Mouse (Mus musculus): ENCODE data around the gene Alg5. TPM values are rescaled to one million over a fixed set of nuclear protein-coding genes. Genes with fewer than 3 reads are reported as not detected.
A peak's percentile ranks its signal among the peaks of the same experiment; 100 is the strongest.
"Not testable (repeated sequence)": the region's sequence is repeated elsewhere in the genome, so short reads cannot be mapped to it uniquely, and the experiment has no call there.

Gene Alg5
- 48.3 and 55.5 TPM in 2 replicates for polyA plus RNA-seq (2014; fragmentation: Nextera tagmentation; extraction: Ambion mirVana)

- peak within 1 kb of the TSS; percentile 84 for H3K4me3 ChIP-seq (replicated peaks; ENCODE audit: low read depth, low read length)
- H3K4me1 ChIP-seq (ENCODE audit: control insufficient read depth, insufficient read depth, low read length) = peaks cover 6% of the 10 kb centered on the region; the same call in 1 of the 2 replicates
- peak within 1 kb of the TSS; percentile 97 for H3K9ac ChIP-seq (replicated peaks; ENCODE audit: low read length)
- under 1% methylated on average over 65 of the region's 65 CpGs for WGBS
- H3K27ac ChIP-seq (replicated peaks; ENCODE audit: low read depth, low read length) = peak within 1 kb of the TSS; percentile 99
- H3K36me3 ChIP-seq (ENCODE audit: control insufficient read depth, insufficient read depth, low read length) = peaks cover 32% of the 10 kb centered on the region
- DNase-seq = peak; percentile 92
- ATAC-seq (ENCODE audit: low FRiP score, low TSS enrichment) = peak; percentile 93
- H3K4me2 ChIP-seq (ENCODE audit: low read length) = peak within 1 kb of the TSS; percentile 89
- no peaks in the 10 kb centered on the region for H3K9me3 ChIP-seq (ENCODE audit: control insufficient read depth, low read length)
- H3K27me3 ChIP-seq (ENCODE audit: control insufficient read depth, insufficient read depth, low read length) = no peaks in the 10 kb centered on the region
Measured at GRCm38 (mm10) chr3:54735247-54736046, at the start of gene Alg5, which contains the start of gene Exosc8. TSS of gene Alg5 (plus strand) at chr3:54735539. TSS of gene Exosc8 (minus strand) at chr3:54735393.

- Histone ChIP-seq H3K4me3 (replicated peaks; ENCODE audit: low read depth, low read length) (no peak overlapping the region), H3K36me3 (ENCODE audit: control insufficient read depth, insufficient read depth, low read length) (no peaks in the 10 kb centered on the region), H3K27ac (replicated peaks; ENCODE audit: low read depth, low read length) (no peak overlapping the region), H3K4me1 (ENCODE audit: control insufficient read depth, insufficient read depth, low read length) (0 out of 2 replicates have a peak, but pooled peaks cover 2% of the 10 kb centered on the region), H3K9ac (replicated peaks; ENCODE audit: low read length) (no peak overlapping the region), H3K9me3 (ENCODE audit: control insufficient read depth, low read length) (no peaks in the 10 kb centered on the region), H3K4me2 (ENCODE audit: low read length) (no peak overlapping the region), H3K27me3 (ENCODE audit: control insufficient read depth, insufficient read depth, low read length) (no peaks in the 10 kb centered on the region)
- DNase-seq (no peak), ATAC-seq (ENCODE audit: low FRiP score, low TSS enrichment) (no peak)
- 77% methylated on average over 2 of the region's 2 CpGs for WGBS
Measured at GRCm38 (mm10) chr3:54687245-54687644, 48.1 kb upstream of the Alg5 start.

DNA sequence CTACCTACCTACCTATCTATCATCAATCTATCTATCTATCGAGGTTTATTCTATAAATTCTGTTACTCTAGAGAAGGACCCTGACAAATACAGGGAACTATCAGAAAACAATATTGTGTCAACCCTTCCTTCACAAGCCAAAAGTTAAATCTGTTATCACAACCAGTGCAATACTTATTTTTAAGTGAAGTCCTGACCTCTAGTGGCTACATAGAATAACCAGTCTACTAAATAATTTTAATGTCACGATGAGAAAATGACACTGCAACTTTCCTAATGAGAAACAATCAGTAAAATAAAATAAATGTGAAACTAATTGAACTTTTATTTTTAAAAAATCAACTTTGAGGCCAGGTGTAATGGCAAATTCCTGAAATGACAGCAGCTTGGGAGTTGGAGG lies 46.2 kb upstream of the Alg5 start:
- no peak overlapping the region for H3K4me3 ChIP-seq (replicated peaks; ENCODE audit: low read depth, low read length)
- DNase-seq (peak; percentile 73), ATAC-seq (ENCODE audit: low FRiP score, low TSS enrichment) (no peak)
- H3K4me1 ChIP-seq (ENCODE audit: control insufficient read depth, insufficient read depth, low read length) = 0 out of 2 replicates have a peak, but pooled peaks cover 2% of the 10 kb centered on the region
- no peaks in the 10 kb centered on the region for H3K27me3 ChIP-seq (ENCODE audit: control insufficient read depth, insufficient read depth, low read length)
- no peaks in the 10 kb centered on the region for H3K9me3 ChIP-seq (ENCODE audit: control insufficient read depth, low read length)
- no peak overlapping the region for H3K4me2 ChIP-seq (ENCODE audit: low read length)
- H3K27ac ChIP-seq (replicated peaks; ENCODE audit: low read depth, low read length) = no peak overlapping the region
- 53% methylated on average over 2 of the region's 2 CpGs for WGBS
- no peaks in the 10 kb centered on the region for H3K36me3 ChIP-seq (ENCODE audit: control insufficient read depth, insufficient read depth, low read length)
- no peak overlapping the region for H3K9ac ChIP-seq (replicated peaks; ENCODE audit: low read length)

- no peaks in the 10 kb centered on the region for H3K27me3 ChIP-seq (ENCODE audit: control insufficient read depth, insufficient read depth, low read length)
- ATAC-seq (ENCODE audit: low FRiP score, low TSS enrichment) = peak; percentile 99
- peak; percentile 96 for DNase-seq
- H3K9me3 ChIP-seq (ENCODE audit: control insufficient read depth, low read length) = no peaks in the 10 kb centered on the region
- WGBS = 2% methylated on average over 65 of the region's 65 CpGs
- peak within 1 kb of the TSS; percentile 76 for H3K4me2 ChIP-seq (ENCODE audit: low read length)
- peaks cover 18% of the 10 kb centered on the region for H3K36me3 ChIP-seq (ENCODE audit: control insufficient read depth, insufficient read depth, low read length)
- 0 out of 2 replicates have a peak, but pooled peaks cover 2% of the 10 kb centered on the region for H3K4me1 ChIP-seq (ENCODE audit: control insufficient read depth, insufficient read depth, low read length)
- H3K4me3 ChIP-seq (replicated peaks; ENCODE audit: low read depth, low read length) = peak within 1 kb of the TSS; percentile 70
- H3K9ac ChIP-seq (replicated peaks; ENCODE audit: low read length) = peak within 1 kb of the TSS; percentile 59
- H3K27ac ChIP-seq (replicated peaks; ENCODE audit: low read depth, low read length) = peak within 1 kb of the TSS; percentile 70
Measured at GRCm38 (mm10) chr3:54692202-54693055, 42.9 kb upstream of the Alg5 start, which contains the start of gene Supt20. TSS of gene Supt20 (plus strand) at chr3:54692807.

DNA sequence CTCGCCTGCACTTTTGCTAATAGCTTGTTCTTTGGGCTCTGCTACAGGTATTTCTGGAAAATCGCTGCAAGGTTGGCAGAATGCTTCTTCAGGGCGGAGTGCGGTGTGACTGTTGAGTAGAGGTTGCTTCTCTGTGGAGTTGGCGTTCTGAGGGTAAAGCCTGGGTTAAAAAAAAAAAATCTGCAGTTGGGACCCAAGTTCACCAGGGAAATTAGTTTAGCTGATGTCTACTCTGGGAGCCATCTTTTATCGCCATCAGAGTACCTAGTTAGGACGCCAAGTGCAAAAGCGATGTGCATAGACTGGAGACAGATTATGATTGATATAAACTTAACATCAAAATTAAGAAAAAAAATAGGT lies 42.3 kb upstream of the Alg5 start:
- Histone ChIP-seq H3K4me1 (ENCODE audit: control insufficient read depth, insufficient read depth, low read length) (0 out of 2 replicates have a peak, but pooled peaks cover 2% of the 10 kb centered on the region), H3K4me2 (ENCODE audit: low read length) (peak overlapping the region; percentile 75), H3K27me3 (ENCODE audit: control insufficient read depth, insufficient read depth, low read length) (no peaks in the 10 kb centered on the region), H3K9ac (replicated peaks; ENCODE audit: low read length) (peak overlapping the region; percentile 59), H3K4me3 (replicated peaks; ENCODE audit: low read depth, low read length) (peak overlapping the region; percentile 70), H3K27ac (replicated peaks; ENCODE audit: low read depth, low read length) (peak overlapping the region; percentile 70), H3K9me3 (ENCODE audit: control insufficient read depth, low read length) (no peaks in the 10 kb centered on the region), H3K36me3 (ENCODE audit: control insufficient read depth, insufficient read depth, low read length) (peaks cover 21% of the 10 kb centered on the region)
- no peak for DNase-seq
- WGBS = under 1% methylated on average over 8 of the region's 8 CpGs
- no peak for ATAC-seq (ENCODE audit: low FRiP score, low TSS enrichment)

GRCm38 (mm10) chr3:54699759-54700301 lies 35.5 kb upstream of the Alg5 start:
- Histone ChIP-seq H3K9me3 (ENCODE audit: control insufficient read depth, low read length) (no peaks in the 10 kb centered on the region), H3K36me3 (ENCODE audit: control insufficient read depth, insufficient read depth, low read length) (peaks cover 71% of the 10 kb centered on the region), H3K27me3 (ENCODE audit: control insufficient read depth, insufficient read depth, low read length) (no peaks in the 10 kb centered on the region), H3K9ac (replicated peaks; ENCODE audit: low read length) (no peak overlapping the region), H3K27ac (replicated peaks; ENCODE audit: low read depth, low read length) (no peak overlapping the region), H3K4me3 (replicated peaks; ENCODE audit: low read depth, low read length) (no peak overlapping the region), H3K4me1 (ENCODE audit: control insufficient read depth, insufficient read depth, low read length) (no peaks in the 10 kb centered on the region), H3K4me2 (ENCODE audit: low read length) (no peak overlapping the region)
- no peak for ATAC-seq (ENCODE audit: low FRiP score, low TSS enrichment)
- 92% methylated on average over 5 of the region's 5 CpGs for WGBS
- no peak for DNase-seq

DNA sequence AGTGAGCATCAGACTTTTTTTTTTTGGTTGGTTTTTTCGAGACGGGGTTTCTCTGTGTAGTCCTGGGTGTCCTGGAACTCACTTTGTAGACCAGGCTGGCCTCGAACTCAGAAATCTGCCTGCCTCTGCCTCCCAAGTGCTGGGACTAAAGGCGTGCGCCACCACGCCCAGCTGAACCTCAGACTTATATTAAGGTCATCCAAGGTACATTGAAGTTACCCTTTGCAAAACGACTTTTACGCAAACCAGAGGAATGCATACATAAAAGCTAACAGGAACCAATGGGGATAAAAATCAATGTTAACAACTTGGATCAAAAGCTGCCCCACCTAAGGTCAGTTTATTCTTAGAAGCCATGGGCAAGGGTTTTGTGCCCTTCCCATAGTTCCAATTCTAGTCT lies 31.2 kb upstream of the Alg5 start:
- ATAC-seq (ENCODE audit: low FRiP score, low TSS enrichment) = not testable (repeated sequence)
- WGBS = 98% methylated on average over 8 of the region's 8 CpGs
- peaks cover 84% of the 10 kb centered on the region for H3K36me3 ChIP-seq (ENCODE audit: control insufficient read depth, insufficient read depth, low read length)

GRCm38 (mm10) chr3:54708972-54709371 lies 26.4 kb upstream of the Alg5 start:
- H3K27me3 ChIP-seq (ENCODE audit: control insufficient read depth, insufficient read depth, low read length) = no peaks in the 10 kb centered on the region
- H3K4me1 ChIP-seq (ENCODE audit: control insufficient read depth, insufficient read depth, low read length) = no peaks in the 10 kb centered on the region
- no peak for ATAC-seq (ENCODE audit: low FRiP score, low TSS enrichment)
- H3K4me2 ChIP-seq (ENCODE audit: low read length) = no peak overlapping the region
- H3K27ac ChIP-seq (replicated peaks; ENCODE audit: low read depth, low read length) = no peak overlapping the region
- no peaks in the 10 kb centered on the region for H3K9me3 ChIP-seq (ENCODE audit: control insufficient read depth, low read length)
- no peak for DNase-seq
- 95% methylated on average over 9 of the region's 9 CpGs for WGBS
- peaks cover 89% of the 10 kb centered on the region for H3K36me3 ChIP-seq (ENCODE audit: control insufficient read depth, insufficient read depth, low read length)
- no peak overlapping the region for H3K9ac ChIP-seq (replicated peaks; ENCODE audit: low read length)
- no peak overlapping the region for H3K4me3 ChIP-seq (replicated peaks; ENCODE audit: low read depth, low read length)

More for the DNA sequence above, 31.2 kb upstream of the Alg5 start:
- not testable (repeated sequence) for H3K4me1 ChIP-seq (ENCODE audit: control insufficient read depth, insufficient read depth, low read length); H3K4me3 ChIP-seq (replicated peaks; ENCODE audit: low read depth, low read length); H3K4me2 ChIP-seq (ENCODE audit: low read length); H3K9ac ChIP-seq (replicated peaks; ENCODE audit: low read length); H3K27ac ChIP-seq (replicated peaks; ENCODE audit: low read depth, low read length); H3K9me3 ChIP-seq (ENCODE audit: control insufficient read depth, low read length); H3K27me3 ChIP-seq (ENCODE audit: control insufficient read depth, insufficient read depth, low read length); DNase-seq
